Mouse (Mus musculus) E14TG2a.4 (cell line): ENCODE results near the gene Arhgef16.

Experiments
- CTCF ChIP-seq: conservative IDR thresholded peaks from 2 replicates; pipeline ENCODE4 v1.5.1; 2014; ENCODE audit warnings: low read length
- POU5F1 ChIP-seq: IDR thresholded peaks from 2 replicates; pipeline ENCODE4 v1.6.1; 2014; ENCODE audit warnings: low read length, borderline replicate concordance

DNA sequence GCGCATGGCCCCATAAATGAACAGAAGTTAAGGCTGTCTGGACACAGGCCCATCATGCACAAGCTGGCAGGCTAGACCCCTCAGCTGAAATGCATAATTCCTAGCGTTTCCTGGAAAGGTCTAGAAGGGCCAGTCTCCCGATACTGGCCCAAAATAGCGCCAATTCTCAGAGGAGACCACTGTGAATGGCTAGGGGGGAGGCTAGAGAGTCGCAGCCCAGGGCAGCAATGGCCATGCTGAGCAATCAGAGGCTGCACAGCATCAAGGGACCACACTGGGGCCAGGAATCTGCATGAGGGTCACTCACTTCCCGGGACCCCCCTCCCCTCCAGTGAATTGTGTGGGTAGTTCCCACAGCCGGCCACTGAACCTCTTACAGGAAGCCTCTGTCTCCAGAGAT, 17.8 kb downstream of the Arhgef16 start:
- TF ChIP-seq CTCF: no peak
- TF ChIP-seq POU5F1: no peak
